Mouse (Mus musculus): ENCODE measurements around the gene Dapk2.

GRCm38 (mm10) chr9:66199657-66200410 is 41.8 kb downstream of the Dapk2 start:
- TF ChIP-seq GATA1 (IDR thresholded peaks at IDR 0.05; ENCODE audit: borderline replicate concordance, low read length) (no peak), CTCF (IDR thresholded peaks at IDR 0.05; ENCODE audit: low read depth, low read length) (no peak)

Measured in G1E (cell line).